15 mouse cellular contexts compared by ENCODE assay signal in the genomic region with DNA sequence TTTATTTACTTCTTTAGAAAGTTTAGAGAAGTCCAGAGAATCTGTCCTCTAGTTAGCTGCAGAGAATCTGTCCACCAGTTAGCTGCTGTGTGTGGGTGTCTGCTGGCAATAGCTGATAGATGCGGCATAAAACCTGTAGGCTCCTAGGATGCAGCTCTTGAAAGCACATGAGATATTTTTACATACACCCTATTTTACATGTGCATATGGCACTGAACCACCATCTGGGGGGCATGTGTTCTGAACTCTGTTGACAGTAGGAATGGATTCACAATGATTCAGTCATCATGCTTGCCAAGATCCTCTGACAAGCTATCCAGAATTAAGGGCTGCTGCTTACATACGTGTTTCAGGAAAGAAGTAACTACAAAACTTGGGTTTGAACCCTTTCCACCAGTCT.
A peak's percentile ranks its signal among the peaks of the same experiment; 100 is the strongest.
DNase-seq lines count a peak whose midpoint lies in the region; ATAC-seq lines count a peak whose summit lies in the region.
"Had no signal": no experiment of that assay in that cellular context is flagged by ENCODE, and none has a peak within 500 bp of the region (broad histone marks: within the 10 kb centered on the region; RNA-seq: fewer than 3 reads in every experiment).

No protein-coding gene starts in this region.

- H3K4me2 ChIP-seq in midbrain, embryonic 11.5 days, result no peak overlapping the region
- H3K4me2 ChIP-seq: intestine, embryonic 15.5 days; liver, embryonic 13.5 days; neural tube, embryonic 15.5 days had no signal

- no peak overlapping the region for H3K27ac ChIP-seq in midbrain, embryonic 11.5 days (ENCODE audit: low read depth, low read length)
- H3K27ac ChIP-seq: intestine, embryonic 15.5 days; liver, embryonic 13.5 days; neural tube, embryonic 15.5 days had no signal

- 93% methylated on average over 2 of the region's 2 CpGs for WGBS in midbrain, embryonic 11.5 days

- no peak for ATAC-seq in midbrain, embryonic 11.5 days (ENCODE audit: low FRiP score)
- ATAC-seq: intestine, embryonic 15.5 days had no signal

- DNase-seq in cerebellum, postnatal 14 days, result peak; percentile 32 to 50
- DNase-seq in cerebellum, adult 11 months, result no peak
- DNase-seq in frontal cortex, adult 2 months (ENCODE audit: extremely low spot score in 1 of 2, low spot score in 1 of 2), result peak; percentile 56 to 58
- peak; percentile 20 to 55 for DNase-seq in layer of hippocampus, postnatal 36 days
- DNase-seq in right cerebral cortex, postnatal 14 days, result peak; percentile 8
- DNase-seq in gastrocnemius, adult 18-20 months (ENCODE audit: low spot score), result no peak
- DNase-seq in Muller cell, postnatal 12 days (ENCODE audit: inconsistent ontology term), result no peak
- DNase-seq in midbrain, embryonic 11.5 days (ENCODE audit: low spot score, missing footprints), result no peak
- DNase-seq: cerebellum, postnatal 36 days; heart, postnatal 4 days; kidney, postnatal 36 days; liver, embryonic 13.5 days; lung, postnatal 4 days had no signal

- no peaks in the 10 kb centered on the region for H3K27me3 ChIP-seq in midbrain, embryonic 11.5 days (ENCODE audit: control insufficient read depth, insufficient read depth, low read length)
- H3K27me3 ChIP-seq: intestine, embryonic 15.5 days; liver, embryonic 13.5 days; neural tube, embryonic 15.5 days had no signal

- H3K9me3 ChIP-seq in midbrain, embryonic 11.5 days (ENCODE audit: control insufficient read depth, low read length), result no peaks in the 10 kb centered on the region
- H3K9me3 ChIP-seq: intestine, embryonic 15.5 days; liver, embryonic 13.5 days; neural tube, embryonic 15.5 days had no signal

- H3K36me3 ChIP-seq in midbrain, embryonic 11.5 days (ENCODE audit: control insufficient read depth, insufficient read depth, low read length), result no peaks in the 10 kb centered on the region
- H3K36me3 ChIP-seq: intestine, embryonic 15.5 days; liver, embryonic 13.5 days; neural tube, embryonic 15.5 days had no signal

- no peaks in the 10 kb centered on the region for H3K4me1 ChIP-seq in midbrain, embryonic 11.5 days (ENCODE audit: control insufficient read depth, insufficient read depth, low read length)
- H3K4me1 ChIP-seq: intestine, embryonic 15.5 days; liver, embryonic 13.5 days; neural tube, embryonic 15.5 days had no signal

- H3K9ac ChIP-seq in midbrain, embryonic 11.5 days (ENCODE audit: low read length), result no peak overlapping the region
- H3K9ac ChIP-seq: intestine, embryonic 15.5 days; liver, embryonic 13.5 days; neural tube, embryonic 15.5 days had no signal

- no peak overlapping the region for H3K4me3 ChIP-seq in midbrain, embryonic 11.5 days (ENCODE audit: low read depth, low read length)
- H3K4me3 ChIP-seq: intestine, embryonic 15.5 days; liver, embryonic 13.5 days; neural tube, embryonic 15.5 days had no signal

Comparison
In these comparisons a context has a peak if more than half of its experiments do, and no peak if none do; other contexts are left out.
1. DNase-seq: peak in cerebellum, postnatal 14 days (2 of 2), frontal cortex, adult 2 months (2 of 2), layer of hippocampus, postnatal 36 days (2 of 2) and right cerebral cortex, postnatal 14 days (single experiment); none in cerebellum, adult 11 months (single experiment), gastrocnemius, adult 18-20 months (single experiment), Muller cell, postnatal 12 days (single experiment) and midbrain, embryonic 11.5 days (single experiment).